Mouse (Mus musculus) kidney, adult 11 months (tissue): ENCODE results near the gene Arrdc5.
A peak's percentile ranks its signal among the peaks of the same experiment; 100 is the strongest.

ENCODE experiments used
- DNase-seq: peaks from one replicate; pipeline ENCODE4 v3.0.0; 2022

Gene Arrdc5

DNA sequence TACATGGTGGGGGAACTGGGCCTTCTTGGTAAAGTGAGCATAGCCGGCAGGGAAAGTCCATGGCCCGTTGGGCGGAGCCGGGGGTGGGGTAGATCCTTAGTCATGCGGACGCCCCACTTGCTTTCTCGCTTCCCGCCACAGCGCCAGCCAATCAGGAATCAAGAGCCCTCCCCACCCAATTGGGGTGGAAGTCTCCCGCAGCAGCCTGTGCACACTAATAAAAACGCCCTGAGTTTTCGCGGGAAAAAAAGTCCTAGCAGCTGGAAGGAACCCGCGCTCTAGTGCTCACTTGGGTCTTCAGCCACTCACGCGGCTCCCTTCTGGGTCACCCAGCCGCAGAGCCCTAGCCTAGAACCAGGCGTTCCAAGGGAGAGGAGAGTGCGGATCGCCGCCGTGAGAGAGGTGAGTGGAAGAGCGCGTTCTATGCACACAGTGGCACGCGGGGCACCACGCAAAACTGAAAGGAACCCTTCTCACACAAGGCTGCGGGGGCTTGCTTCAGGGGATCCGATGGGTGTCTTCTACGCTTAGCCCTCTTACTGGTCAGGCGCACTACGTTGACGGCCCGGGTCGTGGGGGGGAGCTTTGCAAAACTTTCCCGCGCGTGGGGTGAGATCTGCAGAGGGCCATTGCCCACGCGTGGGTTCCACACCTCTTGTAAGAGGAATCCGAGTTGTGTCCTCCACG lies 3.2 kb upstream of the Arrdc5 start, which contains the start of gene Uhrf1:
Gene Uhrf1 (plus strand): TSS at position 162 of the 687 bp plus-strand sequence.
- DNase-seq: peak; percentile 71

DNA sequence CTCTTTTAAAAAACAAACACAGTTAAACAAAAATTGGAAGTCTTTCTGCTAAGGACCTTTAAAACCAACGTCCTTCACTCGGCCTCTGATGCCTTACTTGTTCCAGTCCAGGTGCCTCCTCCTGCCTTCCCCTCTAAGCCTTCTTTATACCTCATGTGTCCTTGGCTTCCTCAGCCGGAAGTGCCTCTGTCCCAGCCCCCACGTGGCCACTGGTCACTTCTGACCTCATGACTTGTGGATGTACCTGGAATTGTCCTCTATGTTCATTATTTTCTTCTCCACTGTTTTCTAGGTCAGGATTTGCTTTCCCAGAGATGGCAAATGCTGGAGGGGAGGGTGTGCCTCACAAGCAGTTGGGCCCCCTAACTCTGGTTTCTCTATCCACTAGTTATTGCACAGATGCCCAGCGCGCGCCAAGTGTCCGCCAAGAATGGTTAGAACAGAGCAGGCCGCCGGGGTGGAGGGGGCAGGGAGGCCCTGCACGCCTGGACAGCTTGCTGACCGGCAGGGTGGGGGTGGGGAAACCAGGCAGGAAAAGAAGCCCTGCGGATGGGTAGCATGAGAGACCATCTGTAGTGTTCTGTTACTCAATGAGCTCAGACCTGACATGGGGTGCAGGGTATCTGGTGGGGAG lies 2.4 kb upstream of the Arrdc5 start:
- DNase-seq: no peak

DNA sequence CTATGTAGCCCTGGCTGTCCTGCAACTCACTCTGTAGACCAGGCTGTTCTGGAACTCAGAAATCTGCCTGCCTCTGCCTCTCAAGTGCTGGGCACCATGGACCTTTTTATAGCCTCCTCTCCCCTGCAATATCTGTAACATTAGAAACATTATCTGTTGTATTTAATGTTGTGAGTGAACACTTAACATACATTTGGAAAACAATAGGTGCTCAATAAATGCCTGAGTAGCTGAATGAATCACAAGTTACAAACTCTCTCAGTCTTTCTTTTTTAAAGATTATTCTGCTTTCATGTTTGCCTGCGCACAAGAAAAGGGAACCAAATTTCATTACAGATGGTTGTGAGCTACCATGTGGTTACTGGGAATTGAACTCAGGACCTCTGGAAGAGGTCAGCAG lies 1.8 kb downstream of the Arrdc5 start:
- no peak for DNase-seq

DNA sequence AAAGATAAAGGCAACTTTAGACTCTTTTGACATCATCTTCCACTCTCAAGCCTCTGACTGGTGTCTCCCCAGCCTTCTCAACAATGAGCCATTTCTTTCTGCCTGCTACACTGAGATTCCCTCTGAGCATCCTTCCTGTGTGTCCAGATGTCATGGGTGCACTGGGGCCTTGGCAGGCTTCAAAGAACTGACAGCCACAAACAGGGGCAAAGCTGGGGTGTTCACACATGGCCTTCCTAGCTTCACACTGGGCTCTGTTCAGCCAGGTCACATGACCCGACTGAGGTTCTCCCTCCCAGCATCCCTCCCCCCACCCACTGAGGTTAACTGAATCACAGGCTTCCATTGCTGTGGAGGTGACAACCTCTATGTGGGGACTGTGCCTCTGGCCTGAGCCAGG lies 3.9 kb downstream of the Arrdc5 start:
- no peak for DNase-seq

DNA sequence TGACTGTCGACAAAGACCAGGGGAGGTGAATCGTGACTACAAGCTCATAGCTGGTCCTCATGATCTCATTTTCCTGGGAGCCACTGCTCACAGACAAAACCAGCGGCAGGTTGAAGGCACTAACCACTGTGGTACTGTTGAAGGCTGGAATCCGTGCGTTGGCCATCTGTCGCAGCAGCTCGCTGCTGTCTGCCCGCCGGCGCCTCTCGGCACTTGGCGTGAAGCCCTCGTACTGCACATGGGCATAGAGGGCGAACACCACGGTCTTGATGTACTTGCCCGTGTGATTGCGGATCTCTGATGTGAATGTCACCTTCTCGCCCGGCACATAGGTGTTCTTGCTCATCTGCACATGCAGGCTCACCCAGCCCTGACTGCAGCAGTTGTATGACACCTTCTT lies 5.8 kb downstream of the Arrdc5 start:
- no peak for DNase-seq

DNA sequence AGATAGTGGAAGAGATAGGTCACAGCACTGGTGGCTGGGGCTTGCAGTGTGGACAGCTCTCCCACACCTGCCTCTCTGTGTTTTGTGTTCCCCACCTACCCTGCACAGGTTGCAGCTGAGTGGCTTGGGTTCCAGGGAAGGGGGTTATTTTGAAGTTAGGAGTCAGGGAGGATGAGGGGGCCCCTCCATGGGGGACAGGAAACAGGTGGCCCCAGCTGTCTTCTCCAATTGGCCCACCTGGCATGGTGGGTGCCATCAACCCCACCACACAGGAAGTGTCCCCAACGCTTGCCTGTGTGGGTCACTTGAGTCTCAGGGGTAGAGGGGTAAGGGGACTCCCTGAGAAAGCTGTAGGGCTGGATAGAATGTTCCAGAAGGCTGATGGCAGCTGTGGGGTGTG lies 6.8 kb downstream of the Arrdc5 start:
- no peak for DNase-seq

DNA sequence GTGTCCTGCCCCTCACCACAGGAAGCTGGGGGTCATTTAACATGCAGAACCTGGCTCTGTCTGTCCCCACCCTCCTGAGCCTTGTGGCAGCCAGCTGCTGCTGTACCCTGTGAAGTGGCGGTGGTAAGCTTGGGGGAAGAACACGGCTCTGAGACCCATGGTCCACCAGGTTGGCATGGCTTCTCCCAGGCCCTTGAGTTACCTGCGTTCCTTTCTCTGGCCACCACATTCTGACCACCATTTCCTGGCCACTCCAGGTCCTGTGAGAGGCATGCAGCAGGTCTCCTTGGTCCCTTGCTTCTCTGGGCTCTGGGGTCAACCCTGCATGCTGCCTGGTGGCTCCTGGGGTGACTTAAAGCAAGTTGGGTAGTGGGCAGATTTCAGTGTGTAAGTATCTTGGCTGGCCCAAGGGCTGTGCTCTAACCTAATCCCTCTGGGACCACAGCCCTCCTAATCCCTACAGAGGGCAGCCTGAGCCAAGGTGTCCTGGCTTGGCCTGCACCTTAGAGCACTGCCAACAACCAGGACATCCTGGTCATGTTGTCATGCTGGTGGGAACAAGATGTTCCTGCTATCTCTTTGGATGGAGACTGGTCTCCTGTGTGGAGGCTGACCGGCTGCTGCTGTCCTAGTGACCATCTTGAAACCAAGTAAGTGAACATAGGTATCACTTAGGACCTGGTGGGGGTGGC lies 7.4 kb downstream of the Arrdc5 start, which contains the start of gene Plin3:
Gene Plin3 (minus strand): TSS at position 343 of the 692 bp plus-strand sequence.
- no peak for DNase-seq

DNA sequence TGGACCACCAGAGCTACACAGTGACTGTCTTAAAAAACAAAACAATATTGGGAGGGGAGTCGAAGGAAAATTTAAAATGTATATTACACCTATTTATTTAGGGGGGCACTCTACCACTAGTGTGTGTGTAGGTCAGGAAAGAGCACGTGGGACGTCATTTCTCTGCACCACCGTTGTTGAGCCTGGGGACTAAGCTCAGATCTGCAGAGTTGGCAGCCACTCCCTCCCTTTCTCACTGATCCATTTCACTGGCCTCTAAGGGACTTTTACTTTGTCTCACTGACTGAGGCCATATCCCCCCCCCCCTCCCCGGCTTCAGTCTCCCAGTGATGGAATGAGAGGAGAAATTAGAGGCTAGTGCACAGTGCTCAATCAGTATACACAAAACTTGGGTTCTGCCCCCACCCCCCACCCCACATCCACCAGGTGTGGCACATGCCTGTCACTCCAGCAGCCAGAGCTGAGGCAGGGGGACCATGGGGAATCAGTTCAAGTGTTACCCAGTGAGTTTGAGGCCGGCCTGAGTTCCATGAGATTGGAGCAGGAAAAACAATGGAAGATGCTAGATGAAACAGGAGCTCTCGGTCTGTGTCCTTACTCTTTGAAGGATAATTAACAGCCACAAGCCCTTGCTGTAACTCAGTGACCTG lies 8.1 kb downstream of the Arrdc5 start:
- no peak for DNase-seq

DNA sequence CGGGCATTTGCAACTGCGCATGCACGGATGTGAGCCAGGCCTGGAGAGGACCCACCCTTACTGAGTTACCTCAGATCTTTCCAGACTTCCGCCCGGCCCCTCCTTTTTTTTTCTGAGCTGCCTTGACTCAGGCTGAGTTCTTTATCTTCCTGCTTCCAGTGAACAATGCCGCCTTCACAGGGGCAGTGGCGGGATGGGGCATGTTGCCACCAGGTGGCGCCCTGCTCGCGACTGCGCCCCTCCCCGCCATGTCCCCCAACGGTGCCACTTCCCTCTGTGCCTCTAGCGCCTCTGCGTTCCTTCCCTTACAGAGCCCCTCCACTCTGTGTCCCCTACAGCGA lies 8.9 kb downstream of the Arrdc5 start:
- peak; percentile 92 for DNase-seq

DNA sequence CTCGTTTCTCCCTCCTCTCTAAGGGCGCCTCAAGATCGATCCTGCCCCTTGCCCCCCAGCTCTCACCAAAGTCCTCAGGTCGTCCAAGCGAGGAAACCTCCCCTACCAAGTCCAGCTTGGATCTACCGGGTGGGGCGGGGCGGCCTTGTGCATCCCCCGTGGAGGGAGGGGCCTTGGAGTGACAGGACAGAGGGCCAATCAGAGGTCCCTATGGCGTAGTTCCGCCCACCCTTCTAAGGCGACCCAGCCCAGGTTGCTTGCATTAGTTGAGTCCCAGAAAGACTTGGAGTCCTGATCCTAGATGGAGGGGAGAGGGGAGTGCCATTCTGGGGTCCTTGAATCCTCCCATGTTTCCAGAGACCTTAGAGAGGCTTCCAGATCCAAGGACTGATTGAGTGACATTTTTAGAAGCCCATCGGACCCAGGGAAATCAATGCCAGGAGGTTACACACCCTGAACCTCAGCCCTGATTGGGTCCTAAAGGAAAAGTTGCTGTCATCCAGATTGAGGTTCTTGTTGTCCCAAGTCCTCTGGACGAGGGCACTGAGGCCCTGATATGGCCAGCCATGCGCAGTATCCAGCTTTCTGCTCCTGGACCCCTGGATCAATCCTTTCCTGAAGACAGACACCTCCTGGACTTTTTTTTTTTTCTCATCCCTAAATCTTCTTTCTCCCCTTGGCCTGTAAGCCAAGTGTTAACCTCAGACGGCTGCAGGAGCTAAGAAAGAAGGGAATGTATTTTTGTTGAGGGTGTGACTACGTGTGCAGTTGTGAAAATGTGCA lies 9.5 kb downstream of the Arrdc5 start:
- peak; percentile 98 for DNase-seq

DNA sequence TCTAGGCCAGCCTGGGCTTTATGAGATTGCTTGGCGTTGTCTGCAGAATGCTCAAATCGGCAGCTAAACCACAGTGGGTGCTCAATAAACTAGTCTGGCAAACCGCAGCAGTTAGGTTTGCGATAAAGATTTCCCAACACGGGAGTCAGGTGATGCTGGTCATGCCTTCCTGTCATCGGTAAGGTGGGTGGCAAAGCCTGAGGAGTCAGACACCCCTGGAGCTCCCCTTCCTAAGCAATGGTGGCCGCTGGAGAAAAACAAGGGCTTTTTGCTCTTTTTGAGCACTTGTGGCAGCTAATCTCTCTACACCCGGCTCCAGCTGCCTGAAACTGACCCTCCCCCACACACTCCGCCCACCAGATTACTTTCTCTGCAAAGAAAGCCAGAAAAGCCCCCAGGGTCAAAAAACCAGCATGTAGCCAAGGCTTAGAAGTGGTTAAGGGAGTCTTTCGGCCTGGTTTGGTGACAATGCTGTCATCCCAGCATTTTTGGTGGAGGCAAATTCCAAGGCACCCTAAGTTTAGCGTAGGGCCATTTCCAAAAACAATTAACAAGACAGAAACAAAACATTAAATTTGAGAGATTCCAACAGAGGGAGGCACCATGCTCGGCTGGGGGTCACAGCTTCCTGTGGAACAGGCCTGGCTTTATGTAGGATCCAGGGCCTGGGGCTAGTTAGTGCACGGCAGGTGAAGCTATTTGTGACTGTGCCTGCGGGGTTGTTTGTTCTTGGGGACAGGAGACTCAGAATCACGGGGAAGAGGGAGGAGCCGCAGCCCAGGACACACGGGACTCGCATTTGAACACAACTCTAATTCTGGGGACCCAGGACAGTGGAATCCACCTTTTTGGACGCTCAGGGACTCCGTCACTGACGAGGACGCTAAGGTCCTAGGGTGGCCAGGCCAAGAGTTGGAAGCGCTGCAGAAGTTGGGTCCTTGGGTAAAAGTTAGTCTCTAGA lies 10.4 kb downstream of the Arrdc5 start:
- no peak for DNase-seq

DNA sequence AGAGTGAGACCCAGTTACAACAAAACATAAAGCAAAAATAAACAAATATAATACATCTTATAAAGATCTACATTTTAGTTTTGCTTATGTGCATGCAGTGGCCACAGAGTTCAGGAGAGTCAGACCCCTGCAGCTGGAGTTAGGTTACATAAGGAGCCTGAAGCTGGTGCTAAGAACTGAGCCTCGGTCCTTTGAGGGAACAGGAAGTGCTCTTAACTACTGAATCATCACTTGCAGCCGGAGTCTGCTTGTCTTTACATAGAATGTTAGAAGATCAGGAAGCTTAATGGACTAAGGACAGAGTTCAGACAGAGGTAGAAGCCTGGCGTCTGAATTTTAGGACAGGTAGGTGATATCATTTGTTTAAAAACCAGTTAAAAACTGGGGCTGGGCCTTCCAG lies 11.2 kb downstream of the Arrdc5 start:
- DNase-seq: no peak

DNA sequence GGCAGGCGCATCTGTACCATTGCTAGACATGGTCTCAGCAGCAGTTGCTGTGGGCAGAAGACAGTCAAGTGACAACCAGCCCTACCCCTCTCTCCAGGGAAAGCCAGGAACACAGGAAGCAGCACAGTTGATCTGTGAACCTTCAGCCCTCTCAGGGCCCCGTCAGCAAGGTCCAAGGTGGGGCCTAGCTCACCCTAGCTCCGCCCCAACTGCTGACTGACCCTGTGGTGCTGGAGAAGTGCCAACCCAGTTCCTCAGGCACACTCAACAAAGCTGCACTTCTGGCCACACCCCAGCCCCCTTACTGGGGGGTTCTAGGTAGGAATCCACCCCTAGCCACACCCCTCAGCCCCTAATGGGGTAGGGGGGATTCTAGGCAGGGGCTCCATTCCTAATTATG lies 12.3 kb downstream of the Arrdc5 start:
- DNase-seq: peak; percentile 75

DNA sequence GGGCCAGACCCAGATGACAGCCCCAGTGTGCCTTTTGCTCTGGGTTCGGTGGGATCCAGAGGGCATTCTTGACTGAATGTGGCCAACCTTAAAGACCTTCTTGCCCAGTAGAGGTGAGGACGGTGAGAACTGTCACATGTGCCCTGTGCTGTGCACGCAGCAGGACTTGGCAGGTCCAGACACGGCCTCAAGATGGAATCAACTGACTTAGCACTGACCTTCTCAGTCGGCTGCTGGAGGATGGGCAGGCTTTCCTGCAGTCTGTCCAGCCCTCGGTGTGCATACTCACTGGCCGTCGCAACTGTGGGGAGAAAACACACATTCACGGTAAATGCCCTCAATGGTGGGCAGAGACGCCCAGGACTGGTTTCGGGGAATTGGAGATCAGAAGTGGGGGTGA lies 14.1 kb downstream of the Arrdc5 start:
- DNase-seq: no peak

DNA sequence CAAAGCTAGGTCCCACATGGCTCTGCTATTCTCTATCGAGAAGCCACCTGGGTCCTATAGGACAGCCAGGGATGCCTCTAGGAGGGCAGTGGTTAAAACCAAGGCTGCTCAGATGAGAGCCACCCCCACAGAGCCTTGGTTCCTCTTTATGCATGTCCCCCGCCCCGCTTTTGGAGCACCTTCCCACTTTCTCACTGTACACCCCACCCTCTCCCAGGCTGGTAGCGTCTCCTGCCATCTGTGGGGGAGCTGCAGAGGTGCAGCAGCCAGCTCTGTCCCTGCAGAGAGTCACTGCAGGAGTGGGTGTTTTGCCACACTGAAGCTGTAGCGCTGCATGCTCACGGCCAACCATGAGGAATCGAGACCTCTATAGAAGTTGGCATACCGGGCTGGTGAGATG lies 16.8 kb downstream of the Arrdc5 start:
- DNase-seq: no peak

DNA sequence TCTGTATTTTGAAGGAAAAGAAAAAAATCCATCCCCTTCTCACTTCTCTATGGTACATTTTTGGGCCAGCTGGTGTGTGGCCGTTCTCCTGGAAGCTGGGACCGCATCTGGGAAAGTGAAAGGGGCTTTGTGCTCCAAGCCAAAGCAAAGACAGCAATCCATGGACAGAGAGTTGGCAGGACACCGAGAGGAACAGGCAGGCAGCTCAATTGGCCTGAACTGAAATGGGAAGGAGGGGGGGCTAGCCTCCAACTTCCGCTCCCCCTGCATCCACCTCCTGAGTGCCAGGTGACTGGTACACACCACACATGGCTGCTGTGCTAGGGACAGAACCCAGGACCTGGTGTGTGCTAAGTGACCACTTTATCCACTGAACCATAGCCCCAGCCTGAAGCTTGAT lies 17.3 kb downstream of the Arrdc5 start:
- no peak for DNase-seq

DNA sequence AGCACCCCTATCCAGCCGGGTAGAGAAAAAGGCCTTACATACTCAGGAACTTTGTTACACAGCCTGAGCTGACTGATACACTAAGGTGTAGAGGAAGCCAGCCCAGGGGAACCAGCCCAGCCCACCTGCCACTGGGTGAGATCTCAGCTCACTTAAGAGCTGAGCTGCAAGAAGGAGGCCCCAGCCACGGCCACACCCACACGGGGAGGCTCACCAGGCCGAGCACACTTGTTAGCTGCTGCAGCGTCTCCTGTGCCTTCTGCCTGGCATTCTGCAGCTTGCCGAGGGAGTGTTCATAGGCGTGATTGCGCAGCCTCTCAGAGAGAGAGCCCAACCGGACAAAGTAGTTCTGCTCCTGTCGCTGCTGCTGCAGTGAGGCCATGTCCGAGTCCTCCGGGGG lies 18.9 kb downstream of the Arrdc5 start:
- DNase-seq: no peak

DNA sequence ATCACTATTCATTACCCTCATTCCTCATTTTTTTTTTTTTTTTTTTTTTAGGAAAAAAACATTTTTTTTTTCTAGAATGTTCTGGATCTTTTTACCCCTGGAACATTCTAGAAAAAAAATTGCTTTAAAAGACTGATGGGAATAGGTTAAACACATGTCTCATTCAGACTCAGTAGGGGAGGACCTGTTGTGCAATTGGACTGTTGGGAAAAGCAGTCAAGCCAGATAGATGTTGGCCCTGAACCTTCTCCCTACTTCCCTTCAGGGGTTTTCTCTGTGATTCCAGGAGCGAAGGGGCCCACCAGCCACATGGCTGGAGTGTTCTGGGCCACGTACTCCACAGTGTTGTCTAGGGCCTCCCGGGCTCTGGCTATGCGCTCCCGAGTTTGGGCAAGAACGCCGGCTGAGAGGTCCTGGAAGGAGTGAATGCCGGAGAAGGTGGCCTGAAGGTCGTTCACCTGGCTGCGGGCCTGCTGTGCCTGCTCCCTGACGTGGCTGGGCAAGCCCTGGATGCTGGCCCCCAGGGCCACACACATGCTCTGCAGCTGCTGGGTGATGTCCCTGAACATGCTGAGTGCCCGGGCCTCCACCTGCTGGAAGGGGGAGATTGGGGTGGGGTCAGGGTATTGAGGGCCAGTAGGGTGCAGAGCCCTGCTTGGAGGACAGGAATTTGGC lies 20.5 kb downstream of the Arrdc5 start:
- peak; percentile 69 for DNase-seq

DNA sequence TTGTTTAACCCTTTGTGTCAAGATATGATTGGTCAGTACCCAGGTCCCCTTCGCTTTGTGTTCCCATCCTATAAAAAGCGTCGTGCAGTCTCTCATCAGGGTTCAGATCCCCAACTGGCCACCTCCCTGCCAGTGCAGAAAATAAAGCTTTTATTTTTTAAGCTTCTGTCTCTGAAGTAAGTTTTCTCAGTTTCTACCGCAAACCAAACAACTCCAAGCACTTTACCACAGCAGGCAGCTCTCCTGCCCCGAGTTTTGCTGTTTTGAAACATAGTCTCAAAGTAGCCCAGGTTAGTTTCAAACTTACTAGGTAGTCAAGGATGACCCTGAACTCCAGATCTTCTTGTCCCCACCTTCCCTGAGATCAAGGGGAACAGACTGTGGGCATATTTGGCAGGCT lies 21.7 kb downstream of the Arrdc5 start:
- DNase-seq: no peak

DNA sequence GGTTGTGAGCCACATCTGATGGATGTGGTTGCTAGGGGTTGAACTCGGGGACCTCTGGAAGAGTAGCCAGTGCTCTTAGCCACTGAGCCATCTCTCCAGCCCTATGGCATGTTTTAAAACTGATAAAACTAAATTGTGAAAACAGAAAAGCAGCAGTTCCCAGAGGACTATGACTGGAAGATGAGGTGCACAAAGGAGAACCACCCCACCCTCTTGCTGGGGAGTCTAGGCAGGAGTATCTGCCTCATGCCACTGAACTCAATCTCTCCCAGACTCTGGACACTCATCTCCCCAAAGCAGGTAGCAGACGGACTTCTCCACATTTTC lies 22.6 kb downstream of the Arrdc5 start:
- no peak for DNase-seq
